15 mouse cellular contexts compared by ENCODE assay signal in genomic region chr19:41117334-41117733, GRCm38 (mm10). TPM values are rescaled to one million over a fixed set of nuclear protein-coding genes. Genes with fewer than 3 reads are reported as not detected.
A peak's percentile ranks its signal among the peaks of the same experiment; 100 is the strongest.
DNase-seq lines count a peak whose midpoint lies in the region; ATAC-seq and TF ChIP-seq lines count a peak whose summit lies in the region.
"Had no signal": no experiment of that assay in that cellular context is flagged by ENCODE, and none has a peak within 500 bp of the region (broad histone marks: within the 10 kb centered on the region; RNA-seq: fewer than 3 reads in every experiment).

No protein-coding gene starts in this region.

- peak; percentile 46 for DNase-seq in forebrain, postnatal 0 days
- peak; percentile 52 to 54 for DNase-seq in right cerebral cortex, postnatal 10 days (ENCODE audit: low spot score in 2 of 2)
- DNase-seq in right cerebral cortex, postnatal 14 days = no peak
- peak; percentile 57 to 84 for DNase-seq in cerebellum, adult 2 months
- DNase-seq in testis, postnatal 14 days (ENCODE audit: low spot score) = no peak
- no peak for DNase-seq in T-cell, adult 2 months (ENCODE audit: low spot score)
- DNase-seq: gastrocnemius, postnatal 14 days; right cerebral cortex, postnatal 25 days; thymus, postnatal 36 days had no signal

- no peaks in the 10 kb centered on the region for H3K36me3 ChIP-seq in forebrain, postnatal 0 days (ENCODE audit: insufficient read depth)
- H3K36me3 ChIP-seq in forebrain, embryonic 13.5 days (ENCODE audit: poor library complexity, severe bottlenecking) = no peaks in the 10 kb centered on the region
- H3K36me3 ChIP-seq: heart, embryonic 12.5 days; kidney, embryonic 15.5 days had no signal

- no peaks in the 10 kb centered on the region for H3K9me3 ChIP-seq in forebrain, postnatal 0 days (ENCODE audit: low read length)
- H3K9me3 ChIP-seq in forebrain, embryonic 13.5 days (replicated peaks) = no peaks in the 10 kb centered on the region
- H3K9me3 ChIP-seq: heart, embryonic 12.5 days; kidney, embryonic 15.5 days had no signal

- TF ChIP-seq CTCF in forebrain, postnatal 0 days (IDR thresholded peaks at IDR 0.05; ENCODE audit: low read depth) = no peak
- TF ChIP-seq CTCF in cerebellum, adult 2 months (IDR thresholded peaks at IDR 0.05; ENCODE audit: borderline replicate concordance, insufficient read depth, low read depth, low read length) = no peak

- no peak for TF ChIP-seq POLR2A in cerebellum, adult 2 months (IDR thresholded peaks at IDR 0.05; ENCODE audit: borderline replicate concordance, insufficient read depth, low read length)

- H3K27ac ChIP-seq in forebrain, postnatal 0 days (ENCODE audit: low read depth, low read length) = no peak overlapping the region
- no peak overlapping the region for H3K27ac ChIP-seq in forebrain, embryonic 13.5 days
- no peak overlapping the region for H3K27ac ChIP-seq in cerebellum, adult 2 months (ENCODE audit: insufficient read depth, low read length)
- H3K27ac ChIP-seq: kidney, embryonic 15.5 days; liver, embryonic 14.5 days had no signal

- H3K9ac ChIP-seq in forebrain, postnatal 0 days = no peak overlapping the region
- no peak overlapping the region for H3K9ac ChIP-seq in forebrain, embryonic 13.5 days
- H3K9ac ChIP-seq: heart, embryonic 12.5 days; kidney, embryonic 15.5 days; liver, embryonic 14.5 days had no signal

- H3K4me2 ChIP-seq in forebrain, postnatal 0 days (ENCODE audit: low read depth) = no peak overlapping the region
- H3K4me2 ChIP-seq in forebrain, embryonic 13.5 days = no peak overlapping the region
- H3K4me2 ChIP-seq: heart, embryonic 12.5 days; kidney, embryonic 15.5 days had no signal

- 45% methylated on average over 4 of the region's 4 CpGs for WGBS in forebrain, postnatal 0 days
- 71% methylated on average over 4 of the region's 4 CpGs for WGBS in forebrain, embryonic 13.5 days
- WGBS in cerebellum, adult 2 months = 6% methylated on average over 4 of the region's 4 CpGs

- H3K4me3 ChIP-seq in forebrain, postnatal 0 days (ENCODE audit: low read depth, low read length) = no peak overlapping the region
- H3K4me3 ChIP-seq in forebrain, embryonic 13.5 days = no peak overlapping the region
- no peak overlapping the region for H3K4me3 ChIP-seq in cerebellum, adult 2 months (replicated peaks; ENCODE audit: insufficient read depth, low read depth, low read length)
- H3K4me3 ChIP-seq: heart, embryonic 12.5 days; kidney, embryonic 15.5 days had no signal

- peaks cover 2% of the 10 kb centered on the region; the same call in 1 of the 2 replicates for H3K4me1 ChIP-seq in forebrain, postnatal 0 days (ENCODE audit: insufficient read depth)
- H3K4me1 ChIP-seq in forebrain, embryonic 13.5 days = peaks cover 31% of the 10 kb centered on the region
- H3K4me1 ChIP-seq in cerebellum, adult 2 months (ENCODE audit: control insufficient read depth, insufficient read depth, low read length) = peaks cover 16% of the 10 kb centered on the region; the same call in 1 of the 2 replicates
- H3K4me1 ChIP-seq: heart, embryonic 12.5 days had no signal

- peak; percentile 28; the same call in 1 of the 2 replicates for ATAC-seq in forebrain, postnatal 0 days
- ATAC-seq in forebrain, embryonic 13.5 days = no peak; the same call in 1 of the 2 replicates

- no peaks in the 10 kb centered on the region; the same call in 1 of the 2 replicates for H3K27me3 ChIP-seq in forebrain, postnatal 0 days (ENCODE audit: insufficient read depth, low read length)
- H3K27me3 ChIP-seq in forebrain, embryonic 13.5 days = 0 out of 2 replicates have a peak, but pooled peaks cover 8% of the 10 kb centered on the region
- peaks cover 1% of the 10 kb centered on the region; the same call in 1 of the 2 replicates for H3K27me3 ChIP-seq in cerebellum, adult 2 months (ENCODE audit: control insufficient read depth, insufficient read depth, low read length)

RNA-seq across cellular contexts. Expression of gene Opalin, which starts 40.4 kb away (rescaled TPM):
- total RNA-seq in forebrain, postnatal 0 days (2014; rRNA removed) = not detected in 2 replicates
- not detected in 2 replicates for polyA plus RNA-seq in forebrain, postnatal 0 days (2015; fragmentation: Nextera tagmentation; extraction: Ambion mirVana)
- not detected in 2 replicates for polyA plus RNA-seq in forebrain, embryonic 13.5 days (2015; fragmentation: Nextera tagmentation; extraction: Ambion mirVana)
- polyA plus RNA-seq in cerebellum, adult 2 months (2012; rRNA removed) = 38.2 and 46.0 TPM in 2 replicates
- total RNA-seq: gastrocnemius, postnatal 14 days; hematopoietic stem cell, adult 5-6 weeks; neutrophil, adult 5-6 weeks had no signal
- polyA plus RNA-seq: kidney, embryonic 15.5 days; liver, embryonic 14.5 days had no signal

Comparison
In these comparisons a context has a peak if more than half of its experiments do, and no peak if none do; other contexts are left out.
1. DNase-seq: peak in forebrain, postnatal 0 days (single experiment), right cerebral cortex, postnatal 10 days (2 of 2) and cerebellum, adult 2 months (2 of 2); none in right cerebral cortex, postnatal 14 days (single experiment), testis, postnatal 14 days (single experiment) and T-cell, adult 2 months (single experiment).
2. RNA of gene Opalin, which starts 40.4 kb away (polyA plus RNA-seq): 38.2 to 46.0 TPM in cerebellum, adult 2 months; not detected in forebrain, postnatal 0 days and not detected in forebrain, embryonic 13.5 days; every median in the first group is over 10 times any median in the second.